Mouse (Mus musculus) cerebellum, postnatal 25 days (tissue): ENCODE measurements around the gene Foxj3.
"Not testable (repeated sequence)": the region's sequence is repeated elsewhere in the genome, so short reads cannot be mapped to it uniquely, and the experiment has no call there.

ENCODE experiments used
- DNase-seq, 2 experiments: peaks; one replicate each; pipeline ENCODE4 v3.0.0; 2021; ENCODE audit warnings: mixed read lengths in 2 of 2

Gene Foxj3

DNA sequence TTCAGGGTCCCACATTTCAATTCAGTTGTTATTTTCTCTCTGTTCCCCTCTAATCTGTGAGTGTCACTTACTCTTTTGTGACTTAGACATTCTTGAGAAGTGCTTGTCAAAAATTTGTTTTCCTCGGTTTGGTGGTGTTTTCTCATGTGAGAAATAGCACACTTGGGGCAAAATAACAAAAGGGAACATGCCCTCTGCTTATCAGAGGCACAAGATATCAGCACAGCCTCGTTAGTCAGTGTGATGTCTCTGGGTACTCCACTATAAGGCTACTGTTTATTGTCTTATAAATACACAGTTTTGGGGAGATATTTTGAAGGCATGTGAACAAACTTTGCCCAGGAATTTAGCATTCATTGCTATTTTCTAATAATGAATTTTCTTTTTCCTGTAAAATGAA lies 37.7 kb downstream of the Foxj3 start:
- DNase-seq = no peak

DNA sequence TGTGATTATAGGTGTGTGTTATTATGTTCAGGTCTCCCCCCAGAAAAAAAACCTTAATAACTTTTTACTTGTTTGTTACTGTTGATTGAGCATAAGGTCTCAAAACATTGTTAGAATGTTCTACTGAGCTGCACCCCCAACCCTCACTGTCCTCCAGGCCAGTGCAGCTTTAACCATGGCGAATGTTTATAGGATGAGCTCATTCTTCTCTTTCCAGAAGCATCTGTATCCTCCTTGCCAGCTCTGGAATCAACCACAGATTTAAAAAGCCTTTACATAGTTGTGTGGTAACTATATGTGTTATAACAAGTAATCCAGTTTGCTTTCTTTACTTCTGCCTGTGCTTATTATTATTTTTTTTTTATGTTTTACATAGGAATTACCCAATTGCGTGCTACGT lies 38.7 kb downstream of the Foxj3 start:
- no peak for DNase-seq

DNA sequence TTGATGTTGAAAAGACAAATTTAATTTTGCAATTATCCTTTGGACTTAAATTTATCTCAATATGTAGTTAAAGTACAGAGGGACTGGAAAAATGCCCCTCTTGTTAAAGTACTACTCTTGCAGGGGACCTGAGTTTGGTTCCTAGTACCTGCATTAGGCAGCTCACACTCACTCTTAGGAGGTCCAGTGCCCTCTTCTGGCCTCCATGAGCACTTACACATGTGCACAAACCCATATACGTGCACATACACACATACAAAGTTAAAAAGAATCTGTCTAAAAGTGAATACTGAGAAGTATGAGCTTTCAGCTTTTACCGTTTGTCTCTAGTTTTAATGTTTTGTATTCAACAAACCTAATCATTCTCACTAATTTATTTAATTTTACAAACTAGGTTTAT lies 51.2 kb downstream of the Foxj3 start:
- DNase-seq = no peak

GRCm38 (mm10) chr4:119589423-119589822 lies 52.6 kb downstream of the Foxj3 start:
- DNase-seq = no peak

GRCm38 (mm10) chr4:119590027-119590426 lies 53.2 kb downstream of the Foxj3 start:
- no peak for DNase-seq

DNA sequence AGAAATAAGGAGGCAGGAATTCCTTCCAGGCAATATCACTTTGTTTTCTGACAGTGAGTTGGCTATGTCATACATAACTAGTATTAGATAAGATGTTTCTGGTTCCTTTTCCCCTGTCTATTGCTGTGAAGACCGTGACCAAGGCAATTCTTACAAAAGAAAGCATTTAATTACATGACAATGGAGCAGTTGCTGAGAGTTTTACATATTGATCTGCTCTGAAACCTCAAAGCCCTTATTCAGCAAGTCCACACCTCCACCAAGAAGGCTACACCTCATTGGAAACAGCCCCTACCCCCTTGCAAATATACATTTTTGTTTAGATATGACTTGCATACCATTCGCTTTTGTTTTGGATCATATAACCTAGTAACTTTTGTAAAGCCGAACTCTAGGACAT lies 55.7 kb downstream of the Foxj3 start:
- no peak for DNase-seq

GRCm38 (mm10) chr4:119594331-119594730 lies 57.5 kb downstream of the Foxj3 start:
- no peak for DNase-seq

DNA sequence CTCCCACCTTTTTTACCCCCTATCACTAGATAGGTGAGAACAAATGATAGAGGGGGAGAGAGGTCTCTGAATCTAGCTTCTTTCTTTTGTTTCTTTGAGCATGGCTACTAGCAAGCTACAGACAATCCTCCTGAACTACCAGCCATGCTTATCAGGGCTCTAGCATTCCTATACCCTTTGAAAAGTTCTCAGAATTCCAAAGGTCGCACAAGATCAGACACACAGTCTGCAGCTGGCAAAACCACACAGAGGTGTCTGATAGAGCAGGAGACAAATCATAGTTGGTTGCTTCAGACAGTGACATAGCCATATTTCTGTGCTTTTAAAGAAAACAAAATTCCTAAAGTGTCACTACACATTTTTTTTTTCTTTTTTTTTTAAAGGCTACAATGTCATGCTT lies 62.8 kb downstream of the Foxj3 start:
- no peak for DNase-seq

GRCm38 (mm10) chr4:119609488-119609887 lies 72.7 kb downstream of the Foxj3 start:
- no peak for DNase-seq

- DNase-seq = no peak
These were observed 77.3 kb downstream of the Foxj3 start for GRCm38 (mm10) chr4:119614078-119614477.

DNA sequence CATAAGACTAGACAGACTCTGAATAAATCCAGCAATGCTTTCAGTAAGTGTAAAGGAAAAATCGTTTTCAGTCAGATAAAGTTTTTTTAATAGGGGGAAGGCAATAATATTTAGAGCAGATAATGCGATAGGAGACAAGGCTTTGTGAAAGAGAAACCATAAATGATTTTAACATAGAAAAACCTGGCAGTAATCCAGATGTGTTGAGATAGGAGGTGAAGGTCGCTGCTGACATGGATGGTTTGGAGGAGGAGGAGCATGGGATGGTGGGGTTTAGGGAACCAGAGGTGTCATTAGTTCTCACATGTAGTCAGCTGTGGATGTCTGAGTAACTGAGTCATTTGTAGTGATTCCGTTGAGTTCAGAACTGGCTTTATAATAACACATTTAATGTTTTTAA lies 77.9 kb downstream of the Foxj3 start:
- no peak for DNase-seq

- peak in 1 of 2 experiments; percentile 24 for DNase-seq
These were observed 89.4 kb downstream of the Foxj3 start for GRCm38 (mm10) chr4:119626081-119626645.

DNA sequence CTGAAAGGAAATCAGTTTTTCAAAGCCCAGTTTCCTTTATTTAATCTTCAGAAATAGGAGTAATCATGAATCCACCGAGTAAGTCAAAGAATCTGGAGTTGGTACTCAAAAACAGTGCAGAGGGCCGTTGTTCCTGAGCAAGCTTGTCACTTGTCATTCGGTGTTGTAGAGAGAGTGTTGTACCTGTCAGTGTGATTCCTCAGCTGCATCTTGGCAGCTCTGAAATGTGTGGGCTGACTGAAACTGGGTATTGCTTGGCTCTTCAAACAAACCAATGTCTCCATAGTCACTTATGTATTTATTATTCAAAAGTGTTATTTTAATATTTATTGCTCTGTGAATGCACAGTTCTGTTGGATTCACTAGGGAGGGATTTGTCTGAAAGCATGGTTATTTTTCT lies 90.1 kb downstream of the Foxj3 start:
- DNase-seq = no peak

- DNase-seq = no peak
These were observed 90.5 kb downstream of the Foxj3 start for GRCm38 (mm10) chr4:119627317-119627716.

GRCm38 (mm10) chr4:119628363-119628762 lies 91.6 kb downstream of the Foxj3 start:
- not testable (repeated sequence) for DNase-seq

DNA sequence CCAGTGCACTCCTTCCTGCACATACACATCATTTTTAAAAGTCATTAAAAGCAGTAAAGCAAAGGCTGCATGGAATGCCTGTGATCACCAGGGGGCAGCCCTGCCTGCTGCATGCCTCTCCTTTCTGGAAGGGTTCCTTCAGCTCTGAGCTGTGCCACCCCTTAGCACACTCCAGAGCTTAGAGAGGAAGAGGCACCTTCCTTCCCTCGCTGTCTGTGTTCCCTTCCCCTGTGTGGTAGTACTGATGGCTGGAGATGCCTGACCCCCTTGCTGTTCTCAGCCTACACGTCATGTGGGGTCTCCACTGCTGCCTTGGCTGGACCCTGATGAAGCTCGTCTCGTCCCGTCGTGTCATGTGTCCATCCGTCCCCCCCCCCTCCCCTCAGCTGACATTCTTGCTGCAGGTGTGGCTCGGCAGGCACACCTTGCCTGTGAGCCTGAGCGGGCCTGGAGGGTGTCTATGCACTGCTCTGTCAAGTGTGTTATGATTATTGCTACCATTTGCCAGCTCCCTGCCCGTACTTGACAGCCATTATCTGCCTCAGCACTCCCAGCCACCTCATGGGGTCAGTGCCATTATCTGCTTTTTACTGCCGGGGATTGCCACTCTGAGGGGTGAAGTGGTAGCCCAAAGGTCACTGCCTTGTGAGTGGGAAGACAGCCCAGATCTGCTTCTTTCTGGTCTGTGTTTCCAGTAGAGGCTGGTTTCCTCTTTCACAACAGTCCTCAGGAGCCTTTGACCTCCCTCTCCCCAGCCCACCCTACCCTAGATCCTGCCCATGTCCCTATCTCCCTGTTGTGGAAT lies 94.5 kb downstream of the Foxj3 start:
- peak; percentile 52 to 72 for DNase-seq

GRCm38 (mm10) chr4:119632721-119633120 lies 95.9 kb downstream of the Foxj3 start:
- DNase-seq = peak in 1 of 2 experiments; percentile 27

DNA sequence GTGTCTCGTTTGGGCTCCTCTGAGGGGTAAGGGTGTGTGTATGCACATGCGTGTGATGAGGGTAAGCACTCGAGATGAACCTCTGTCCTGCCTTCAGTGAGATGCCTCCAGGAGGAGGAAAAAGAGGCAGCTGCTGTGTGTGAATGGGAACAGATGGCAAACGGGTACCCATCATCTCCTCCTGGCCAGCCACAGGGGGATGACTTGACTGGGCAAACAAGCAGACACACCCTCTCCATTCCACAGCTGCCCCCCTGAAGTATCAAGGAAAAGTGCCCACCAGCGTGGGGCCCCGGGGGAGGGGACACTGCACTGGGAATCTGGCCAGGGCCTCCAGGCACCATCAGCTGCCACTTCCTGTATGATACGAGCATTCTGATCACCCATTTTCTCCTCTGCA lies 96.5 kb downstream of the Foxj3 start:
- DNase-seq = peak in 1 of 2 experiments; percentile 32

GRCm38 (mm10) chr4:119633948-119634347 lies 97.1 kb downstream of the Foxj3 start:
- DNase-seq = no peak

DNA sequence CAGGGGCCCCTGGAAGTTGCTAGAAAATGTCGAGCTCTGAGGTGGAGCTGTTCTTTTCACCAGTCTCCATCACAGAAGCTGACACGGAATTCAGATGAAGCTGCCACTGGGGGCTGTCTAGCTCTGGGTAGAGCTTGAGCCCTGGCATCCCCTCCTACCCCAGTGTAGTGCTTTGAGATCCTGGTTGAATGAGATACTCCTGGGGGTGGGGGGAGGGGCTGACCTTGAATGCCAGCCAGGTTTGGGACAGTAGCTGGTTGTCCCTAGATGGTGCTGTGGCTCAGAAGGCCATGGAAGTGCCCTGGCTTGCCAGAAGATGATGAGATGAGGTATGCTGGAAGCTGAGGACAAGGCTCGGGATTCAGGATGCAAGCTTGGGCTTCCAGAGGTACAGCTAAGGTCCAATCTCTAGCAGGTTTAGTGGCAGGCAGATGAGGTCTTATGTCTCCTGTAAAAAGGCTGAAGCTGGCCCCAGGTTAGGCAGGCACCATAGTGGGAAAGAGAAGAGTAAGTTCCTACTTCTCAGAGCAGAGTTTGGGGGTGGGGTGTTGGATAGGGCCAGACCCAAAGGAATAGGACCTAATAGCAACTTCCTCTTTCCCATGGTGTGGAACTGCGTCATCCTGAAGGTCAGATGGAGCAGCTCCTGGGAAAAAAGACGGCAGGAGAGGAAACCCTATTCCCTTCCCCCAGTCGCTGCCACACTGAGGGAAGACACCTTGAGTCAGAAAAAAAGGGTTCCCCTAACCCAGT lies 98.3 kb downstream of the Foxj3 start:
- no peak for DNase-seq

DNA sequence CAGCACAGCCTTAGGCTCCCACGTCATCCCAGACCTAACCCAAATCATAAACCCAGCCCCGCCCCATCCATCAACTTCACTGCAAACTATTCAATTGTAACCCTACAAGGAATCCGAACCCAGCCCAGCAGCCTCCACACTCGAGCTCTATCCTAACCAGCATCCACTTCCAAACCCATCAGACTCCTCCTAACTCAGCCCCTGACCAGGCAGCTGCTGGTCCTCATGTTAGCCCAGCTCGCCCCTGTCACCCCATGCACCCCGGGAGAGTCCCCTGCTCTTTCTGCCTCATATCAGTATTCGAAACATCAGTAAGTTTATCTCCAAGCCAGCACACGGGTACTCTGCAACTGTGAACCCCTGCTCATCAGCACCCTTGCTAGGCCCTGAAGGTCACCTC lies 98.9 kb downstream of the Foxj3 start:
- no peak for DNase-seq

GRCm38 (mm10) chr4:119636731-119637130 lies 99.9 kb downstream of the Foxj3 start:
- no peak for DNase-seq

- DNase-seq = no peak
These were observed 100.5 kb downstream of the Foxj3 start, which contains the start of gene Guca2a for GRCm38 (mm10) chr4:119637176-119637845. Gene Guca2a, plus strand, starts transcription at chr4:119637704.
